Mouse (Mus musculus) ES-E14 (cell line): ENCODE data around the gene Sft2d2.

Experiments
- CHD2 ChIP-seq: IDR thresholded peaks from 2 replicates; pipeline ENCODE4 v1.6.1; 2014; ENCODE audit warnings: mild to moderate bottlenecking, low read depth, low read length, inconsistent platforms
- MAFK ChIP-seq: IDR thresholded peaks from 2 replicates; pipeline ENCODE4 v1.6.1; 2014; ENCODE audit warnings: mild to moderate bottlenecking, low read depth, low read length, inconsistent platforms; ENCODE audit not compliant: insufficient read depth
- ZNF384 ChIP-seq: IDR thresholded peaks from 2 replicates; pipeline ENCODE4 v1.6.1; 2012; ENCODE audit warnings: low read depth, low read length, inconsistent platforms

GRCm38 (mm10) chr1:165129573-165129972 lies 64.7 kb downstream of the Sft2d2 start:
- no peak for TF ChIP-seq ZNF384
- peak; percentile 86 for TF ChIP-seq MAFK
- TF ChIP-seq CHD2: no peak
